Mouse (Mus musculus): Measurements from ENCODE around the gene Wdsub1.
A peak's percentile ranks its signal among the peaks of the same experiment; 100 is the strongest.

Wdsub1 gene

DNA sequence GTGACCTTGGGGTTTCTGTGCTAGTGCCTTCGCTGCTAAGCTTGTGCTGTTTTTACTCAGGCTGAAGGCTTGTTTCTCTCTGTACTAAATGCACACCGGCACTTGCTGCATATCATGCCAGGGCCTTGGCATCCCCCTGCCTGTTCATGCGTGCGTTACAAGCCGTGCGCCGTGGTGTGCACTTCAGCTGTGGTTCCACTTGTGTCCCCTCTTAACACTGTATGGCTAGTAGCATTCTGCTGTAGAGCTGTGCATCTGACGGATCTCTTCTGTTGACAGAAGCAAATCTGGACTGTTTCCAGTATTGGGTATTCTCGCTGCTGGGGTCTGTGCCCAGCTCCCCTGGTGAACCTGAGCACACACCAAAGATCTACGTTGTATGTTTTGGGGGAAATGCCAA lies 28.8 kb downstream of the Wdsub1 start:
- no peak for TF ChIP-seq GATA4 (IDR thresholded peaks at IDR 0.05; ENCODE audit: insufficient replicate concordance, low read length)

DNA sequence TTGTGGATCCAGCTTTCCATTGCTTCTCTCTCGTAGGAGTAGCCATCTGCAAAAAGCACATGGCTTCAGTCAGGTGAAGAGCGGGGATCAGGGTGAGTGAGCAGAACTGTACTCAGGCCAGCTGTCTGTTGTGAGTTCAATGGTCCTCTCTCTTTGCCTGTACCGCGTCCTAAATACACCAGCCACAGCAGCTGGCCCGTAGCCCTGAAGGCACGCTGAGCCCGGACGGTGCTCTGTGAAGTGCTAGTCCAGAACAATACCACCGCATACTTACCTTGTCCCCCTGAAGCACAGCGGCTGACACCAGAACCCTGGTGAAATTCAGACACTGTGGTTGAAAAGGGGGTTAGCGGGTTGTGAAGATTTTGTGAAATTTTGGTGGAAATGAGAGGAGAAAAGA lies 29.5 kb downstream of the Wdsub1 start:
- TF ChIP-seq GATA4 (IDR thresholded peaks at IDR 0.05; ENCODE audit: insufficient replicate concordance, low read length) = no peak

DNA sequence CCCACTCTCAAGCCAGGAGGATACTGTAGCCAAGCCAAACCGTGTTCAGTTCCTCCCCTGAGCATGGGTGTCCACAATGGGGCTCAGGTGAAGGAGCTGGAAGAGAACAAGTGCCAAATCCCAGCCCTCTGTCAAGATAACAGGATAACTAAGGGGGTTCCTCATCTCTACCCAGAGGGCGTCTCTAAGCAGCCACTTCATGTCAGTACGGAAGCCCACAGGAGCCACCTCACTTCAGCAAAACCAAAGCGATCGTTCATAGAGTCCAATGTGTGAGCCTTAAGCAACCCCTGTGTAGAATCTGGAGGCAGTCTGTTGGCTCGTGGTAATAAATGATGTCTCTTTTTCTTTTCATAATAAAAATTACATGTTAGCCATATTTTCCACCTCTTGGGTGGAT lies 38.5 kb downstream of the Wdsub1 start:
- no peak for TF ChIP-seq GATA4 (IDR thresholded peaks at IDR 0.05; ENCODE audit: insufficient replicate concordance, low read length)

DNA sequence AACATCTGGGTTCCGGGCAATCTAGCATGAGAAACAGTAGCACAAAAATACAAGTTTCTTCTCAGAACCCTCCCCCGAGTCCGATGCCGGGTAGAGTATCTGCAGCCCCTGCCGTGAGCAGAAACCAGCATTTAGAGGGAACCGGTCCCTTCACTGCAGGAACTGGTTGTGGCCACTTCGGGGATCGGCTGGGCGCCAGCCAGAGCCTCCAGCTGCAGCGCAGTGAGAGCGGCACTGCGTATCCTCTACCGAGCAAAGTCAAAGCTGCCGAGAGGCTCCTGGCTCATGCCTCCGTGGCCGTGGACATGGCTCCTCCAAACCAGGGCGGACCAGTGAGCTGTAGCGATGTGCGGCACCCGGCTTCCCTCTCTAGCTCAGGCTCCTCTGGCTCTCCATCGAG lies 39.2 kb downstream of the Wdsub1 start:
- TF ChIP-seq GATA4 (IDR thresholded peaks at IDR 0.05; ENCODE audit: insufficient replicate concordance, low read length) = no peak

DNA sequence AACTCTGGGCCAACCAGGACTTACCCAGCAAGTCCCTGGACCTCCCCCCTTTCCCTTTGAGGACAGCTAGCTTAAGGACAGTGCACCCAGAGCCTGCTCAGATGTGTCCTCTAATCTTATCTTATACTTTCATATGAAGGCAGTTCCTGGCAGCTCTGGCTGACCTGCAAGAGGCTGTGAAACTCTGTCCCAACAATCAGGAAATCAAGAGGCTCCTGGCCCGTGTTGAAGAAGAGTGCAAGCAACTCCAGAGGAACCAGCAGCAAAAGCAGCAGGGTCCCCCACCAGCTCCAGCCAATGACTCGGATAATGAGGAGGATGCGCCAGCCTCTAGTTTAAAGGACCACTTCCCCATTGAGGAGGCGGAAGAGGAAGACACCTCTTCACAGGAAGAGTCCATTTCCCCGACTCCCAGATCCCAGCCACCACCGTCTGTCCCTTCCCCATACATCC lies 39.8 kb downstream of the Wdsub1 start:
- TF ChIP-seq GATA4 (IDR thresholded peaks at IDR 0.05; ENCODE audit: insufficient replicate concordance, low read length) = no peak

DNA sequence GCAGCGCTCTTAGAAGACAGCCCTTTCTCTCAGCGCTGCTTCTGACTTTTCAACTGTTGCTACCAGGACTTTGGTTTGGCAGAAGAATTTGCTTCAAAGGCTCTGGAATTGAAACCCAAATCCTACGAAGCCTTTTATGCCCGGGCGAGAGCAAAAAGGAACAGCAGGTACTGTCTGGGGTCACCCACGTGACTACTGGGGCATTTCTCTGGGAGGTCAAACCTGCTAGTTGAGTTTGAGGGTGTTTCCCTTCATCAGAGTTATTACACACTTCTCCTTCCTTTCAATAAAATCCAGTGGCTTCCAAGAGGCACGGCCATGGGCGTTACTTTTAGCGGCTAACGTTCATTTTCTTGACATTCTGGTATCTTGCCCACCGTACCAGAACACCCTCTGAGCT lies 40.4 kb downstream of the Wdsub1 start:
- no peak for TF ChIP-seq GATA4 (IDR thresholded peaks at IDR 0.05; ENCODE audit: insufficient replicate concordance, low read length)

DNA sequence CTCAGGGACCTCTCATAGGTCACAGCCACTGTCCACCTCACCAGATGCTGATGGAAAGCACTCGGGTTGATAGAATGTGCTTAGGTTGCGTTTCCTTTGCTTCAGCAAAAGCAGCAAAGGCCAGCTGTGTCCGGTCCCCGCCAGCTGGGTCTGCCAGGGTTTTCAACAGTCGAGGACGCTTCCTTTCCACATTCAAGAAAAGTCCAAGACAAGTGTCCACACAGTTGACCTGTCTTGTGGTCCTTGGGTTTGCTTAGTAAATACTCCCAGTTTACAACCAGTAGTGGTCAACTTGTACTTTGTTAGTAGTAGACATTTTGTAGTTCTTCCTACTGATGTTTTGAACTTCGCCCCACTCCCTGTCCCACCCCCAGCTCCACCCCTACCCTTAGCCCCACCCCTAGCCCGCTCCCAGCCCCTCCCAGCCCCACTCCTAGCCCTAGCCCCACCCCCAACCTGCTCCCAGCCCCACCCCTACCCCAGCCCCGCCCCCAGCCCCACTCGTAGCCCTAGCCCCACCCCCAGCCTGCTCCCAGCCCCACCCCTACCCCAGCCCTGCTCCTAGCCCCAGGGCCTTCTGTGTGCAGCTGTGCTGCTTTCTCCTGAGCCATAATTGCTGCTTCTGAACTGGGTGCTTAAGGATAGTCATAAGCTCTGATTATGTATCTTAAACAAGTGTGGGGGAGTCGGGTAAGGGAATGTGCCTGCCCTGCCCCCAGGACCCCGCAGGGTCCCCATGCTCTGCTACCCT lies 41.0 kb downstream of the Wdsub1 start:
- peak; percentile 31; the same call in 1 of the 2 replicates for TF ChIP-seq GATA4 (IDR thresholded peaks at IDR 0.05; ENCODE audit: insufficient replicate concordance, low read length)

DNA sequence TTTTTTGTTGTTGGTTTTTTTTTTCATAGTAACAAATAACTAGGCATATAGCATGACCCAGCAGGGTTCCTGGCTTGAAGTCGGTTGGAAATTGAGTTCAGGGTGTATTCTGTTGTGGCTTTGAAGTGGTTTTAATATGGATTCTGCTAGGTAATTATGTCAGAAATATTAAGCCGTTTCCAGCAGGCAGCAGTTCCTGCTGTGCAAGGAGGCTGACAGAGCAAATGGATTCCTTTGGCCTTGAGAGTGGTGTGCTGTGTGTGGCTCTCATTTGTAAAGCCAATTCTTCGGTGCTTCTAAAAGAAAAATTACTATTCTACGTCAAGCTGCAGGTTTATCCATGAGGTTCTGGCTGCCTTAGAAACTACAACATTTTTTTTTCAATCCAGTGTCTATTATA lies 42.2 kb downstream of the Wdsub1 start:
- no peak for TF ChIP-seq GATA4 (IDR thresholded peaks at IDR 0.05; ENCODE audit: insufficient replicate concordance, low read length)

DNA sequence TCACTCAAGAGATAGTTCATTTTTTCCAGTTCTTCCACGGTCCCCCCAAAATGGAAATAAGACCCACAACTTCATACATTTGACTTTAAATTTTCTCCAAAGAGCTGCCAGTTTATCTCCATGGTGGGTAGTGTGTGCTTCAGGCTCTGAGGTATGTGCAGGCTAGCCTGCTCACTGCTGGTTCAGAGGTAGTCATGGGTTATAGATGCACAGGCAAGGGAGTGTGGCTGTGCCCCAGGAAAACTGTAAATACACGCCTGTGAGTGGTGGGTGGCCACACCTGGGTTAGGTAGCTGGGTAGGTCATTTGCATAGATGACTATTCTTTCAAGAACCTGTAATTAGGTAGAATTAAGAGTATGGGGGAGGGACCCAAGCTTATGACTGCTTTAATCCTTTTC lies 42.6 kb downstream of the Wdsub1 start:
- TF ChIP-seq GATA4 (IDR thresholded peaks at IDR 0.05; ENCODE audit: insufficient replicate concordance, low read length) = no peak

DNA sequence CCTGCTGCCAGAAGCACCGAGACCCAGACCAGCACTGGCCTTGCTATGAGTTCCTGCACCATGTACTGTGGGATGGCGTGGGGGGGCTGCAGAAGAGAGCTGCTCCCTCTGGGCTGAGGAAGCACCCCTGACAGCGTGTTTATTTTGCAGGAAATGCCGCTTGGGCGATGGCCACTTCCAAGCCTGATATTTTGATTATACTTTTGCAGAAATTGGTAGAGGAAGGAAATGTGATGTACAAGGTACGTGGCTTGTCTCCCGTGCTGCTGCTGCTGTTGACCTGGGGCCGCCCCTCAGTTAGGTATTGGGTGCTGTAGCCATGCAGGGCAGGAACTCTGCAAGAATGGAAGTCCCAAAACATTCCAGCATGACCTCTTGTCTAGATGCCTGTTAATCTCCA lies 43.6 kb downstream of the Wdsub1 start:
- peak; percentile 66; the same call in 1 of the 2 replicates for TF ChIP-seq GATA4 (IDR thresholded peaks at IDR 0.05; ENCODE audit: insufficient replicate concordance, low read length)

DNA sequence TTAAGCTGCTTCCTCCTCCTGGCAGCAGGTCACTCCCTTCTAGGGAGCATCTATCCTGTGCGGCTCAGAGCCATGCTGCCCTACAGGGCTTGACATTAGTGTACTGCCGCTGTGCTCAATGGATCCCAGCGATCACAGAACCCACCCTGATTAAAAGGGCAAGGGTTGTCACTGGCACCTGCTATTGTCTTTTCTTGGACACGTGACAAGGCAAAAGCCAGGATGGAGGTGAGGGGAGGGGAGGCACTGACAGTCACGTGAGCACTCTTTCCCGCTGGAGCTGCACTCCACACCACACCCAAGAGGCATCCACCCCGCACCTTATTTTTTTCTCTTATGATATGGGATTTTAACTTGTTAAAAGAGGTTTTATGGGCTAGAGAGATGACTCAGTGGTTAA lies 50.6 kb downstream of the Wdsub1 start:
- no peak for TF ChIP-seq GATA4 (IDR thresholded peaks at IDR 0.05; ENCODE audit: insufficient replicate concordance, low read length)

DNA sequence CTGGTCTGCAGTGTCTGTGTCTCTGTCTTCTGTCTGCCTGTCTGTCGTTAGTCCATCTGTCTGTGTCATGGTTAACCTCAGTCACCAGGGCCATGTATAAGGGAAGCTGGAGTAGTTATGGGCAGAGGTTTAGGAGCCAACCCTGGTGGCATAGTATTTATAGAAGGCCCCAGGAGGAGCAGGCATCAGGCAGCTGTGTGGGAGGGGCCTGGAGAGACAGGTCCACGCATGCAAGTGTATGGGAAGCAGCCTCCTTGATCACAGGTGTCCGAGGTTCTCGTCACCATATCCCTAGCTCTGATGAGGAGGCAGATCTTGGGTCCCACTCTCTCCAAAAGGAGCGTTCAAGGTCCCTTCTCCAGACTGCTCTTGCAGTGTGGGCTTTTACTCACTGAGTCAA lies 51.5 kb downstream of the Wdsub1 start:
- TF ChIP-seq GATA4 (IDR thresholded peaks at IDR 0.05; ENCODE audit: insufficient replicate concordance, low read length) = no peak

DNA sequence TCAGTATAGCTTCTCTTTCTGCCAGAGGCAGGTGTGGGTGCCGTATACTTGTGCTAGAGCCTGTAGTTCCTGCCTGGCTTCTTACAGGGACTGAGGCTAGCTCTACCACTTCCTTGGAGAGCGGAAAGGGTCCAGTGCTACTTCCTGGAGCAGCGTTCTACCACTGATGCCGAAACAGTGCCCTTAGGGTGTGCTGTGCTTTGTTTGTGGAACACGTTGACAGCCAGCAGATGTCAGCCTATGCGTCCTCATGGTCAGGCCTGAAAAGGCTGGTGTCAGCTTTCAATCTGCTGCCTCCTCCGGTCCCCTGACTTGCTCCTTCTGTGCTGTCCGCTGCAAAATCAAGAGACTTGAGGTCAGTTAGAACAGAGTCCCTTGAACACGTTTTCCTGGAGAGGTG lies 52.2 kb downstream of the Wdsub1 start:
- TF ChIP-seq GATA4 (IDR thresholded peaks at IDR 0.05; ENCODE audit: insufficient replicate concordance, low read length) = no peak

DNA sequence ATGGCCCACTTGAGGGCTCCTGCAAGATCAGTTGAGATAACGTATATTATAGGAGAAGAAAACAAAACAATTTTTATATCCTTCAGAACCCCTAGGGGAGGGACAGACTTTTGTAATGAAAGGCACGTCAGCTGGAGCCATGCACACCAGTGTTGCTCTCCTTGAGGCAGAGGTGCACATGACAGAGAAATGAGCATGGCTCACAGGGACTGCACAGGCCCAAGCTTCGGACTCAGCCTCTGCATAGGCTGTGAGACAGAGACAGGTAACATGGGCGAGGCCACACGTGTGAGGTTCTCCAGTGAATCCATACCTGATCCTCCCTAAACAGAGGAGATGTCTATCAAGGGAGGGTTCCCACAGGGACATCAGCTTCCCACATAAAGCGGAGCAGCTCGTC lies 52.7 kb downstream of the Wdsub1 start:
- TF ChIP-seq GATA4 (IDR thresholded peaks at IDR 0.05; ENCODE audit: insufficient replicate concordance, low read length) = no peak

DNA sequence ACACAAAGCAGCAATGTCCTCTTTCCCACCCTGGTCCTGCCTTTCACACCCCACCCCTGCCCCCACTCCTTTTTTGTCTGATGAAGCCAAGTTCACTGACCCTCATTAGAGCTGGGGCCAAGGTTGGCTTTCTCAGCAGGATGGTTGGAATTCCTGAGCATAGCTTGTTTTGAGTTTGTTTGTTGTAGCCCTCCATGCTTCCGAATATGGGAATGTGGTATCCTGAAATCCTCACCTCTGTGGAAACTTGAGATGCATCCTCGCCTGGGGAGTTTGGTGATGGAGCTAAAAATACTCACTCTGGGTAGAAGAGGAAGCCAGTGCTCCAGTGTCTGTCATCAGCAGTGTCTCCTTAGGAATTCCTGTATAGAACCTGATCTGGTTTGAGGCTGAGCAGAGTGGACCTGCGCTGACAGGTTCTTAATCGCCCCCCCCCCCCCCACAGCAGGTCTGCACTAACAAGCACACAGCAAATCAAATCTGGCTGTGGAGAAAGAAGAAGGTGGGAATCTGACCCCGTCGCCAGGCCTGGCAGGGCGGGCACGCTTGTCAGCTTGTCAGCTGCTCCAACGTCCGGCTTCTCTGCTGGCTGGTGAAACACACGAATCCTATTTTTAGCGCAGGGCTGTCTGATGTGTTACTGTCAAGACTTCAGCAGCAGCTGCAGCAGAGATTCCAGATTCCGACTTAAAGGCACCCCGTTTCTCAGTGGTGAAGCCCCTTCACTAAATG lies 53.4 kb downstream of the Wdsub1 start:
- TF ChIP-seq GATA4 (IDR thresholded peaks at IDR 0.05; ENCODE audit: insufficient replicate concordance, low read length) = no peak

DNA sequence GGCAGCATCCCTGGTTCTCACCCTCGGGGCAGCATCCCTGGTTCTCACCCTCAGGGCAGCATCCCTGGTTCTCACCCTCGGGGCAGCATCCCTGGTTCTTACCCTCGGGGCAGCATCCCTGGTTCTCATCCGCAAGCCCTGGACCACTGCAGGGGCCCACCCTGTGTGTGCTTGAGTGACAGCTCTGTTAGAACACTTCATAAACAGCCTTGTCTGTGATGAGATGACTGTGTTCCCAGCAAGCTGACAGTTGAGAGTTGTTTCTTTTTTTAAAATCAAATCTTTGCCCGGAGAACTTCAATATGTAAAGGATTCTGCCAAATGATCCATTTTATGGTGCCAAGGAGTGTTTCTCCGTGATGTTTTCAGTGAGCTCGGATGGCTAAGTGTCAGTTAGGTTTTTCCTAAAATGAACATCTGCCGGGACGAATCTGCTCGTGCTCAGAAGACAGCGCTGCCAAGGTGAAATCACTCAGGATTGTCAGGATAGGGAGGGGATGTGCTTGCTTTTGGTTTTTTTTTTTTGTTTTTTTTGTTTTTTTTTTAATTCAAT lies 54.2 kb downstream of the Wdsub1 start:
- no peak for TF ChIP-seq GATA4 (IDR thresholded peaks at IDR 0.05; ENCODE audit: insufficient replicate concordance, low read length)

All from liver, adult (tissue).